Mouse (Mus musculus) heart, adult 8-10 months (tissue): ENCODE results near the gene Nxnl2. TPM values are rescaled to one million over a fixed set of nuclear protein-coding genes. Genes with fewer than 3 reads are reported as not detected.

Experiments used
- DNase-seq: peaks from one replicate; pipeline ENCODE4 v3.0.0; 2022; ENCODE audit warnings: low spot score
- total RNA-seq, 4 experiments: library from RNA; stranded (reverse); gene quantifications; 2 replicates each; pipeline ENCODE4 v1.2.4; 2022

The Nxnl2 gene
- total RNA-seq, result under 1 TPM in 3 of 4 experiments, not detected in 1; 0.28 to 0.47 (median 0.34) TPM

GRCm38 (mm10) chr13:51170691-51171680, at the start of gene Nxnl2:
TSS of gene Nxnl2 (plus strand) at chr13:51171022.
- peak; percentile 49 for DNase-seq

- no peak for DNase-seq
Measured at GRCm38 (mm10) chr13:51121966-51122365, 48.9 kb upstream of the Nxnl2 start.

DNA sequence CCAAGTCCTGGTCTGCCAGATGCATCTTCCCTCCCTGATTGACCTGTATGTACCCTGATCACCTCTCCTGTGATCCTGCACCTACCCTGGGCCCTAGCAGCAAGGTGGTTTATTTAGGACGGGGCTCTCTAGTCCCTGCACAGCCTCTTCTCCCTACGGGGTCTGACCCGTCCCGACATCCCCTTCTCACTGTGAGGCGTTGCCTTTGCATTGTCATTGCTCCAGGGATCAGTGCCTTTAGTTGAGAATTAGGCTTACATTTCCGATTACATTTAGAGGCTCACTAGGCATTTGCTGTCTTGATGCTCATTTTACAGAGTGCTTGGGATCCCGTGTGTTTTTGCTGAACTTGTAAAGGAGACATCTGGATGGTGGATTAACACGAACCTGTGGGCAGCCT, 48.1 kb upstream of the Nxnl2 start:
- DNase-seq, result no peak

GRCm38 (mm10) chr13:51125357-51125756, 45.5 kb upstream of the Nxnl2 start:
- DNase-seq, result no peak

GRCm38 (mm10) chr13:51127906-51128305, 42.9 kb upstream of the Nxnl2 start:
- DNase-seq, result no peak

DNA sequence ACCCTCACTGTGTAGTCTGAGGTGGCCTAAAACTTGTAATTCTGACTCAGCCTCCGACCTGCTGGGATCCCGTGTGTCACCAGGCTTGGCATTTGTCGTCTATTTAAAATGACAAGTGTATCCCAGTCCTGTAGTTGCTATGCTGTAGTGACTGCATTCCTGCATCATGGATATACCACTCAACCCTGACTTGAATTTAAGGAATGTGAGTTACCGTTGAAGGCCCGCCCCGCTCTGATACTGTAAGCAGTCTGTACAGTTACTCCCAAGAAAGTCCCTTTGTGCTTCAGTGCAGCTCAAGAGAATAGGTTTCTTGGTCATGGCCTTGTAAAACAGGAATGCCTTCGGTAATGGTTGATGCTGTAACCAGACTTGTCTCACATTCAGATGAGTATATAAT, 42.4 kb upstream of the Nxnl2 start:
- no peak for DNase-seq

GRCm38 (mm10) chr13:51131179-51131578, 39.6 kb upstream of the Nxnl2 start:
- DNase-seq, result no peak

DNA sequence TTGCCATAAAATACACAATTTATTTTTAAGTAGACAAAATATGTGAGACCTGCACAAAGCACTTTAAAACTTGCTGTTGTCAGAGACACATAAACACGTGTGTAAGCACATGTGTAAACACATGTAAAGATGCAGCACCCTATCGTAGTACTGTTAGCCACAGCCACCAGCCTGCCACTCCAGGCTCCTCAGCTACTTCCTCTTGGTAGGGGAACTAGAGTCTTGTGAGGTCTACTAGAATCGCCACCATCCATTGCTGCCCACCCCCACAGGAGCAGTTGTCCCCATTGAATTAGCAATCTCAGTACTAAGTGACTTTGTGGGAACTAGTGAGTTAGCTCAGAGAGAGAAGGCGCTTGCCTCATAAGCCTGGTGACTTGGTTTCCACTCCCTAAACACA, 34.5 kb upstream of the Nxnl2 start:
- DNase-seq, result no peak

- no peak for DNase-seq
Measured at GRCm38 (mm10) chr13:51136996-51137701, 33.7 kb upstream of the Nxnl2 start.

GRCm38 (mm10) chr13:51137702-51138031, 33.2 kb upstream of the Nxnl2 start:
- no peak for DNase-seq

DNA sequence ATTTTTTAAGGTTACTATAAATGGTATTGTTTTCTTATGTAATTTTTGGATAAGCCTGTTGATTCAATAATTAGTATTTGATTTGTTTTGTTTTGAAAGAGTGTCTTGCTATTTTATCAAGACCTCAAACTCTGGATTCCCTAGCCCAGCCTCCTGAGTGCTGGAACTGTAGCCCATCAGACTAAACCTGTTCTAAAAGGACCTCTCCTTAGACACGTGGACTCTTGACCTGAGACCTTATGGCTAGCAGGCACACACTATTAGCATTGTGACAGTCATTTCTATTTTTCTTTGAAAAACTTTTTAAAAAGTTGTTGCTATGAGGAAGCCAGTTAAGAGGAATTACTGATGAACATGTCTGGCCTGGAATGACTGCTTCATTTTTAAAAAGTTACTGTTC, 23.7 kb upstream of the Nxnl2 start:
- no peak for DNase-seq

- DNase-seq, result no peak
Measured at GRCm38 (mm10) chr13:51152966-51153669, 17.7 kb upstream of the Nxnl2 start.

- no peak for DNase-seq
Measured at GRCm38 (mm10) chr13:51153670-51154030, 17.2 kb upstream of the Nxnl2 start.

DNA sequence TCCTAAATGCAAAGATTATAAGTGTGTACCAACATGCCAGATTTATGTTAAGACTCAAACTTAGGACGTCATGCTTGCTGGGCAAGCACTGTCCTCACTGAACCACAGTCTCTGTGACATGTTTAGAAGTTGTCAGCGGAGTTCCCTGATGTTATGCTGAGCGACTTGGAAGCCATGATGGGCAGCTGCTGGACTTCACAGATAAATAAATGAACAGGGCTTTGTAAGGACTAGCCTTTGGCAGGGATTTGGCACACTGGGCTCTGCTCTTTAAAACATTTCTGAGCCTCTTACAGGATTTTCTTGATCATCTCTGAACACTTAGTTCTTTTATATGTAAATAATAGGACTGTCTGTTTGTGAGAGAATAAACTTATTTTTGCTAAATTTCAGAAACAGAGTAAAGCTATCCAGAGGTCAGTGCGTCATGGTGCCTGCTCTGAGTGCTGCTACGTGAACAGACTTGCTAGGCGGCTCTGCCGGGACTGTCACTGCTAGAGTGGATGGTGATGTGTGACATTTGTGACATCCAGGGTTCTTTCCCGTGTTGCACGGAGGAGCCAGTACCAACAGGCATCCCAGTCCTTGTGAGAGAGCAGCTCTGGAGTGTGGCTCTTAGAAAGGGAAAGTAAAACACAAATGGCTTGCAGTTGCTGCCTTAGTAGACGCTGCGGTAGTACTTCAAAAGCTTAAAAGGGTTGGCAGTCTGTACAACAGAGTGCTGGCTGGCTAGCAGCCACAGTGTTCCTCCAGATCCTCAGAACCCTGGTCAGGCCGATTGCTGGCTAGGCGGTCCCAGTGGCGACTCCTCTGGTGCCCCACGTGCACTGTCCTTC, 15.4 kb upstream of the Nxnl2 start:
- DNase-seq, result no peak

- no peak for DNase-seq
Measured at GRCm38 (mm10) chr13:51156014-51156386, 14.8 kb upstream of the Nxnl2 start.

- no peak for DNase-seq
Measured at GRCm38 (mm10) chr13:51157291-51157690, 13.5 kb upstream of the Nxnl2 start.

DNA sequence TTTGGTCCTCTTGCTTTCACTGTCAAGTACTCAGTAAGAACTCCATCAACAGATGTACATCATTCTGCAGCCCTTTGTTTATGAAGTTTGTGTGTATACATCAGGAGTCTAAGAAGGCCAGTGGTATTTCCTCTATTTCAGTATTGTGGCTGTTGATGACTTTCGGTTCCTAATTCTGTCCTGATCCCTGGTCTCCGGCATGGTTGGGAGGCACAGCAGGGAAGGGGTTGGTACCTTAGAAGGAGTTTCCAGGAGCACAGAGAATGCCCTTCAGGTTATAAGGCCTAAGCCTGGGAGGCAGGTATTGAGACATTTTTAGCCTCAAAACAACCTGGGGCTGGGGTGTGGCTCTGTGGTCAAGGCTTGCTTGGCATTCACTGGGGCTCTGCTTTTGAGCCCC, 9.2 kb upstream of the Nxnl2 start:
- no peak for DNase-seq

DNA sequence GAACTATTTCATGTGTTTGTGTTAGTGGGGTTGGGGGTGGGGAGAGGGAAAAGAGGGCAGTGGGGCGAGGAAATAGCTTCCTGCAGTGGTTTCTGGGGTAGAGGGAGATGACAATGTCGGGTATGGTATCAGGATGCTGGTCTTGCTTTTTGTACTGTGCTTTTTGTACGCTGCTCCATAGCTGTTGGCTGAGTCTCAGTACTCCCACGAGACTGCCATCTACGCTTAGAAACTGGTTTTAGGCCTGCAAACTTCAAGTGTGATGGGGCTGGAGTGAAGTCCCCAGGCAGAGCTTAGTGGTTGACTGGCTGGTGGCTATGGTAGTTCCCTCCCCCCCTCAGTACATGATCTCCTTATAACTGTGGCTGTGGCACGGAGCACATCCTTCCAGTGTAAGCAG, 8.6 kb upstream of the Nxnl2 start:
- DNase-seq, result no peak

DNA sequence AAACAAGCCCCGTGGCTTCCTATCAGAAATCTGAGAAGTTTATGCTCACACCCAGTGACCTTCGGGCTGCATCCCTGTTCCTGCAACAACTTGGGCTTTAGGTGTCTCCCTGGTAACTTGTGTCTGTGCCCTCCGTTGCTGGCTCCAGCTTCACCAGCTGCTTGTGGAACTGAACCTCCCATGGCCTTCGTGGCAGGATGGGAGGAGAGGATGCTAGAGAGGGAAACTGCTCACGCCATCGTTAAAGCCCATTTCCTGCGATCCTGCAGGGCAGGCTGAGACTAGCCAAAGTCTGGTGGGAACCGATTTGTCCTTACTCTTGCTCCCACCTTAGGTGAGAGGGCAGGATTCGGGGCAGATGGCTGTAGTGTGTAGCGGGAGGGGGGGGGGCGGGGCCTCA, 4.1 kb upstream of the Nxnl2 start:
- no peak for DNase-seq

GRCm38 (mm10) chr13:51170215-51170614, 607 bp upstream of the Nxnl2 start:
- DNase-seq, result peak; percentile 53

GRCm38 (mm10) chr13:51172601-51173000, 1.8 kb downstream of the Nxnl2 start:
- no peak for DNase-seq
